Mouse (Mus musculus): ENCODE results near the gene Cep350. TPM values are rescaled to one million over a fixed set of nuclear protein-coding genes. Genes with fewer than 3 reads are reported as not detected.

Gene Cep350
- polyA plus RNA-seq, 1 experiment from 2014 or later = 5.6 TPM

GRCm38 (mm10) chr1:155854926-155855702 is 117.9 kb downstream of the Cep350 start:
- H3K36me3 ChIP-seq (ENCODE audit: control insufficient read depth, insufficient read depth, low read length) = peaks cover 23% of the 10 kb centered on the region
- no peak for ATAC-seq (replicated peaks; ENCODE audit: low FRiP score)
- no peaks in the 10 kb centered on the region for H3K9me3 ChIP-seq (ENCODE audit: control insufficient read depth, low read length)

GRCm38 (mm10) chr1:155853009-155853408 is 120.0 kb downstream of the Cep350 start:
- peaks cover 16% of the 10 kb centered on the region; the same call in 1 of the 2 replicates for H3K36me3 ChIP-seq (ENCODE audit: control insufficient read depth, insufficient read depth, low read length)
- no peak overlapping the region for H3K9ac ChIP-seq (ENCODE audit: low read depth, low read length)
- no peaks in the 10 kb centered on the region for H3K9me3 ChIP-seq (ENCODE audit: control insufficient read depth, low read length)
- ATAC-seq (replicated peaks; ENCODE audit: low FRiP score) (peak; percentile 85), DNase-seq (ENCODE audit: low spot score) (no peak)
- peak overlapping the region; percentile 38 for H3K27ac ChIP-seq (ENCODE audit: low read depth, low read length)
- H3K27me3 ChIP-seq (replicated peaks; ENCODE audit: control insufficient read depth, insufficient read depth, low read length) = no peaks in the 10 kb centered on the region
- H3K4me2 ChIP-seq = no peak overlapping the region
- no peak overlapping the region for H3K4me3 ChIP-seq (ENCODE audit: low read depth, low read length)
- H3K4me1 ChIP-seq (replicated peaks; ENCODE audit: control insufficient read depth, insufficient read depth, low read length) = peaks cover 11% of the 10 kb centered on the region
- 72% methylated on average over 5 of the region's 5 CpGs for WGBS

More at GRCm38 (mm10) chr1:155854926-155855702, 117.9 kb downstream of the Cep350 start:
- no peak overlapping the region for H3K4me3 ChIP-seq (ENCODE audit: low read depth, low read length)
- WGBS = 82% methylated on average over 7 of the region's 7 CpGs
- no peak for DNase-seq (ENCODE audit: low spot score)
- H3K4me2 ChIP-seq = no peak overlapping the region
- H3K9ac ChIP-seq (ENCODE audit: low read depth, low read length) = no peak overlapping the region
- H3K27ac ChIP-seq (ENCODE audit: low read depth, low read length) = no peak overlapping the region
- no peaks in the 10 kb centered on the region for H3K27me3 ChIP-seq (replicated peaks; ENCODE audit: control insufficient read depth, insufficient read depth, low read length)
- peaks cover 11% of the 10 kb centered on the region for H3K4me1 ChIP-seq (replicated peaks; ENCODE audit: control insufficient read depth, insufficient read depth, low read length)

DNA sequence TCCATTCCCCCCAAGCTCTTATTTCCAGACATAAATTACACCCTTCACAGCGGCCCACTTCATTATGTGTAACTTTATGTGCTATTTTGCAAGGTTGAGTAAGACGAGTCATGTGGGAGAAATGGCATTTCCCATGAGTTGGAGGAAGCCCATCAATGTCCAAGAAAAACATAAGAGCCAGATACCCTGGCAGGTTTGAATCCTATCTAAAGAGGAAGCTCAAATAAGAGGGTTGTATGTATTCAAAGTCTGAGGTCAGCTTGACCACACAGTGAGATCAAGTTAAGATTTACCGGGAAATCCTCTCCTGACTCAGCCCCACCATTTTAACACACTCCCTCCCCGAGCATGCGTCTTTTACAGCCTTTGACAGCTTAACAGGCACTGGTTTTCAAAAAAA is 128.8 kb downstream of the Cep350 start:
- WGBS = 78% methylated on average over 5 of the region's 5 CpGs
- peaks cover 6% of the 10 kb centered on the region for H3K4me1 ChIP-seq (replicated peaks; ENCODE audit: control insufficient read depth, insufficient read depth, low read length)

DNA sequence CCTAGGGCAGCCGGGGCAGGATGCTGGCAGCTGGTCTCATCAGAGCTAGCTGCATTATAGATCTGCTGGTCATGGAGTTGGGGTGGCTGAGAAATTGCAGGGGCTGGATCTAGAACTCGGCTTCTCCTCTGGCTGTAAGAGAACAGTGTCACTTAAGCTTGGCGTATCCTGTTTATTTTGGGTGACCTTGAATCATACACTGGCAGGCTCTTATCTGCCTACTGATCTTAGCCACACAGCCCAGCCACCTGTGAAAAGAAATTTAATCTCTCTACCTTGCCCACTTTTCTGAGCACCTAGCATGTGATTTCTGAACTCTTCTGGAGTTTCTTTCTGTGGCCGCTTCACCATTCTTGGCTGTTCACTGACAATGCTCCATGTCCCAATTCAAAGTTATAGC is 129.5 kb downstream of the Cep350 start:
- peaks cover 6% of the 10 kb centered on the region for H3K4me1 ChIP-seq (replicated peaks; ENCODE audit: control insufficient read depth, insufficient read depth, low read length)
- no peak overlapping the region for H3K4me3 ChIP-seq (ENCODE audit: low read depth, low read length)
- DNase-seq (ENCODE audit: low spot score) (no peak), ATAC-seq (replicated peaks; ENCODE audit: low FRiP score) (no peak)
- 0 out of 2 replicates have a peak, but pooled peaks cover 1% of the 10 kb centered on the region for H3K9me3 ChIP-seq (ENCODE audit: control insufficient read depth, low read length)
- H3K27ac ChIP-seq (ENCODE audit: low read depth, low read length) = no peak overlapping the region
- peaks cover 7% of the 10 kb centered on the region; the same call in 1 of the 2 replicates for H3K36me3 ChIP-seq (ENCODE audit: control insufficient read depth, insufficient read depth, low read length)
- H3K27me3 ChIP-seq (replicated peaks; ENCODE audit: control insufficient read depth, insufficient read depth, low read length) = no peaks in the 10 kb centered on the region
- no peak overlapping the region for H3K9ac ChIP-seq (ENCODE audit: low read depth, low read length)
- no peak overlapping the region for H3K4me2 ChIP-seq
- 79% methylated on average over 4 of the region's 4 CpGs for WGBS

More for the DNA sequence above, 128.8 kb downstream of the Cep350 start:
- Histone ChIP-seq H3K4me2 (no peak overlapping the region), H3K27me3 (replicated peaks; ENCODE audit: control insufficient read depth, insufficient read depth, low read length) (no peaks in the 10 kb centered on the region), H3K4me3 (ENCODE audit: low read depth, low read length) (no peak overlapping the region), H3K27ac (ENCODE audit: low read depth, low read length) (no peak overlapping the region), H3K9me3 (ENCODE audit: control insufficient read depth, low read length) (no peaks in the 10 kb centered on the region), H3K9ac (ENCODE audit: low read depth, low read length) (no peak overlapping the region), H3K36me3 (ENCODE audit: control insufficient read depth, insufficient read depth, low read length) (peaks cover 7% of the 10 kb centered on the region; the same call in 1 of the 2 replicates)
- ATAC-seq (replicated peaks; ENCODE audit: low FRiP score) = no peak
- no peak for DNase-seq (ENCODE audit: low spot score)

GRCm38 (mm10) chr1:155835667-155836066 is 137.4 kb downstream of the Cep350 start:
- Histone ChIP-seq H3K9me3 (ENCODE audit: control insufficient read depth, low read length) (0 out of 2 replicates have a peak, but pooled peaks cover 7% of the 10 kb centered on the region), H3K36me3 (ENCODE audit: control insufficient read depth, insufficient read depth, low read length) (no peaks in the 10 kb centered on the region), H3K4me2 (peak overlapping the region; percentile 14; the same call in 1 of the 2 replicates), H3K9ac (ENCODE audit: low read depth, low read length) (no peak overlapping the region), H3K27me3 (replicated peaks; ENCODE audit: control insufficient read depth, insufficient read depth, low read length) (no peaks in the 10 kb centered on the region), H3K4me1 (replicated peaks; ENCODE audit: control insufficient read depth, insufficient read depth, low read length) (no peaks in the 10 kb centered on the region), H3K27ac (ENCODE audit: low read depth, low read length) (peak overlapping the region; percentile 6), H3K4me3 (ENCODE audit: low read depth, low read length) (no peak overlapping the region)
- 31% methylated on average over 2 of the region's 2 CpGs for WGBS
- peak; percentile 87 for ATAC-seq (replicated peaks; ENCODE audit: low FRiP score)
- no peak for DNase-seq (ENCODE audit: low spot score)

- 91% methylated on average over 9 of the region's 9 CpGs for WGBS
- DNase-seq (ENCODE audit: low spot score) = no peak
These were observed 139.4 kb downstream of the Cep350 start for GRCm38 (mm10) chr1:155833610-155834009.

GRCm38 (mm10) chr1:155831958-155832357 is 141.1 kb downstream of the Cep350 start:
- Histone ChIP-seq H3K4me2 (no peak overlapping the region), H3K36me3 (ENCODE audit: control insufficient read depth, insufficient read depth, low read length) (no peaks in the 10 kb centered on the region), H3K4me1 (replicated peaks; ENCODE audit: control insufficient read depth, insufficient read depth, low read length) (peaks cover 3% of the 10 kb centered on the region; the same call in 1 of the 2 replicates), H3K27ac (ENCODE audit: low read depth, low read length) (no peak overlapping the region), H3K27me3 (replicated peaks; ENCODE audit: control insufficient read depth, insufficient read depth, low read length) (no peaks in the 10 kb centered on the region), H3K4me3 (ENCODE audit: low read depth, low read length) (no peak overlapping the region), H3K9me3 (ENCODE audit: control insufficient read depth, low read length) (no peaks in the 10 kb centered on the region), H3K9ac (ENCODE audit: low read depth, low read length) (no peak overlapping the region)
- WGBS = 85% methylated on average over 3 of the region's 3 CpGs
- ATAC-seq (replicated peaks; ENCODE audit: low FRiP score) (no peak), DNase-seq (ENCODE audit: low spot score) (no peak)

More at GRCm38 (mm10) chr1:155833610-155834009, 139.4 kb downstream of the Cep350 start:
- no peak for ATAC-seq (replicated peaks; ENCODE audit: low FRiP score)
- H3K4me2 ChIP-seq = no peak overlapping the region
- no peaks in the 10 kb centered on the region for H3K27me3 ChIP-seq (replicated peaks; ENCODE audit: control insufficient read depth, insufficient read depth, low read length)
- H3K36me3 ChIP-seq (ENCODE audit: control insufficient read depth, insufficient read depth, low read length) = no peaks in the 10 kb centered on the region
- 0 out of 2 replicates have a peak, but pooled peaks cover 6% of the 10 kb centered on the region for H3K9me3 ChIP-seq (ENCODE audit: control insufficient read depth, low read length)
- H3K4me1 ChIP-seq (replicated peaks; ENCODE audit: control insufficient read depth, insufficient read depth, low read length) = no peaks in the 10 kb centered on the region
- no peak overlapping the region for H3K4me3 ChIP-seq (ENCODE audit: low read depth, low read length)
- H3K27ac ChIP-seq (ENCODE audit: low read depth, low read length) = no peak overlapping the region
- H3K9ac ChIP-seq (ENCODE audit: low read depth, low read length) = no peak overlapping the region

- Histone ChIP-seq H3K27me3 (replicated peaks; ENCODE audit: control insufficient read depth, insufficient read depth, low read length) (no peaks in the 10 kb centered on the region), H3K9ac (ENCODE audit: low read depth, low read length) (no peak overlapping the region), H3K4me1 (replicated peaks; ENCODE audit: control insufficient read depth, insufficient read depth, low read length) (peaks cover 3% of the 10 kb centered on the region; the same call in 1 of the 2 replicates), H3K36me3 (ENCODE audit: control insufficient read depth, insufficient read depth, low read length) (no peaks in the 10 kb centered on the region), H3K27ac (ENCODE audit: low read depth, low read length) (no peak overlapping the region), H3K9me3 (ENCODE audit: control insufficient read depth, low read length) (no peaks in the 10 kb centered on the region), H3K4me3 (ENCODE audit: low read depth, low read length) (no peak overlapping the region), H3K4me2 (no peak overlapping the region)
- DNase-seq (ENCODE audit: low spot score) (no peak), ATAC-seq (replicated peaks; ENCODE audit: low FRiP score) (no peak)
- WGBS = 72% methylated on average over 6 of the region's 6 CpGs
These were observed 142.2 kb downstream of the Cep350 start for GRCm38 (mm10) chr1:155830861-155831260.

All from liver, embryonic 11.5 days (tissue).